Mouse (Mus musculus) layer of hippocampus, adult 9-10 months (tissue): ENCODE results near the gene Arhgef38.

Experiments
- DNase-seq: peaks from one replicate; pipeline ENCODE4 v3.0.0; 2022; ENCODE audit warnings: low spot score

Arhgef38 gene

GRCm38 (mm10) chr3:133165130-133165529, 69.6 kb downstream of the Arhgef38 start:
- no peak for DNase-seq

- DNase-seq: no peak
Observed at GRCm38 (mm10) chr3:133163913-133164406, 70.8 kb downstream of the Arhgef38 start.

- no peak for DNase-seq
Observed at GRCm38 (mm10) chr3:133163174-133163573, 71.6 kb downstream of the Arhgef38 start.

- no peak for DNase-seq
Observed at GRCm38 (mm10) chr3:133161407-133161806, 73.3 kb downstream of the Arhgef38 start.

GRCm38 (mm10) chr3:133158260-133158659, 76.5 kb downstream of the Arhgef38 start:
- DNase-seq: no peak

GRCm38 (mm10) chr3:133154683-133155082, 80.1 kb downstream of the Arhgef38 start:
- DNase-seq: no peak

GRCm38 (mm10) chr3:133153629-133154028, 81.1 kb downstream of the Arhgef38 start:
- no peak for DNase-seq

- DNase-seq: no peak
Observed at GRCm38 (mm10) chr3:133152831-133153230, 81.9 kb downstream of the Arhgef38 start.

- DNase-seq: no peak
Observed at GRCm38 (mm10) chr3:133151629-133152028, 83.1 kb downstream of the Arhgef38 start.

- no peak for DNase-seq
Observed at GRCm38 (mm10) chr3:133144511-133145147, 90.1 kb downstream of the Arhgef38 start.

- no peak for DNase-seq
Observed at GRCm38 (mm10) chr3:133141877-133142276, 92.9 kb downstream of the Arhgef38 start.

- no peak for DNase-seq
Observed at GRCm38 (mm10) chr3:133132611-133133010, 102.1 kb downstream of the Arhgef38 start.

GRCm38 (mm10) chr3:133131372-133131771, 103.4 kb downstream of the Arhgef38 start:
- DNase-seq: no peak

GRCm38 (mm10) chr3:133113281-133113680, 121.5 kb downstream of the Arhgef38 start:
- no peak for DNase-seq

GRCm38 (mm10) chr3:133111741-133112140, 123.0 kb downstream of the Arhgef38 start:
- peak; percentile 30 for DNase-seq

- DNase-seq: no peak
Observed at GRCm38 (mm10) chr3:133109844-133110243, 124.9 kb downstream of the Arhgef38 start.

- no peak for DNase-seq
Observed at GRCm38 (mm10) chr3:133108731-133109130, 126.0 kb downstream of the Arhgef38 start.

- no peak for DNase-seq
Observed at GRCm38 (mm10) chr3:133104436-133104835, 130.3 kb downstream of the Arhgef38 start.

- no peak for DNase-seq
Observed at GRCm38 (mm10) chr3:133103768-133104167, 131.0 kb downstream of the Arhgef38 start.

- no peak for DNase-seq
Observed at GRCm38 (mm10) chr3:133098909-133099308, 135.8 kb downstream of the Arhgef38 start.

GRCm38 (mm10) chr3:133098336-133098735, 136.4 kb downstream of the Arhgef38 start:
- no peak for DNase-seq

GRCm38 (mm10) chr3:133097936-133098335, 136.8 kb downstream of the Arhgef38 start:
- DNase-seq: no peak

- DNase-seq: no peak
Observed at GRCm38 (mm10) chr3:133094305-133094704, 140.4 kb downstream of the Arhgef38 start.

- no peak for DNase-seq
Observed at GRCm38 (mm10) chr3:133092936-133093335, 141.8 kb downstream of the Arhgef38 start.
